Mouse (Mus musculus) liver, adult 2 months (tissue): ENCODE measurements around the gene Pdpk1. TPM values are rescaled to one million over a fixed set of nuclear protein-coding genes. Genes with fewer than 3 reads are reported as not detected.

Experiments used
- DNase-seq: peaks from one replicate; pipeline ENCODE4 v3.0.0-alpha.2; 2011; ENCODE audit warnings: low read depth, low spot score; ENCODE audit errors: extremely low read depth
- H3K27ac ChIP-seq: fragments of 200-500 bp; replicated peaks from 2 replicates; pipeline ENCODE4 v1.5.1; 2012; ENCODE audit warnings: low read depth, mild to moderate bottlenecking, control low read depth, inconsistent platforms, low read length; ENCODE audit not compliant: insufficient read depth
- H3K27me3 ChIP-seq: fragments of 200-500 bp; 2 replicates; pipeline ENCODE4 v1.6.1; 2012; ENCODE audit warnings: mild to moderate bottlenecking, moderate library complexity, low read length, inconsistent platforms; ENCODE audit not compliant: control insufficient read depth, insufficient read depth
- H3K36me3 ChIP-seq: fragments of 200-500 bp; 2 replicates; pipeline ENCODE4 v1.6.1; 2012; ENCODE audit warnings: low read length, inconsistent platforms; ENCODE audit not compliant: control insufficient read depth, insufficient read depth
- H3K4me1 ChIP-seq: fragments of 200-500 bp; 2 replicates; pipeline ENCODE4 v1.6.1; 2011; ENCODE audit warnings: low read length; ENCODE audit not compliant: control insufficient read depth, insufficient read depth
- H3K4me3 ChIP-seq: fragments of 200-500 bp; 2 replicates; pipeline ENCODE4 v1.5.1; 2011; ENCODE audit warnings: low read depth, mild to moderate bottlenecking, control low read depth, low read length, moderate library complexity; ENCODE audit not compliant: insufficient read depth
- H3K79me2 ChIP-seq: fragments of 200-500 bp; 2 replicates; pipeline ENCODE4 v1.6.1; 2012; ENCODE audit warnings: inconsistent platforms, mild to moderate bottlenecking, low read length, moderate library complexity; ENCODE audit not compliant: control insufficient read depth, insufficient read depth
- H3K9ac ChIP-seq: fragments of 200-500 bp; 2 replicates; pipeline ENCODE4 v1.6.1; 2012; ENCODE audit warnings: low read depth, mild to moderate bottlenecking, control low read depth, inconsistent platforms, low read length
- CTCF ChIP-seq: fragments of 200-500 bp; IDR thresholded peaks from 2 replicates; pipeline ENCODE4 v1.5.1; 2011; ENCODE audit warnings: low read depth, low read length, control low read depth
- POLR2A ChIP-seq: fragments of 200-500 bp; IDR thresholded peaks from 2 replicates; pipeline ENCODE4 v1.6.1; 2011; ENCODE audit warnings: low read length, control low read depth; ENCODE audit not compliant: insufficient read depth; ENCODE audit errors: extremely low read depth
- WGBS: fragments of 180-500 bp; shearing (Covaris S2); methylation state at CpG from one replicate; pipeline ENCODE4 v1.1.7; 2018; 5-methylcytosine and 5-hydroxymethylcytosine counted together
- polyA plus RNA-seq: library from polyadenylated mRNA; depleted of rRNA; stranded (reverse); fragments of >200 nt; gene quantifications from 2 replicates; pipeline ENCODE4 v1.2.3, GENCODE M21; 2012
- total RNA-seq: library from RNA; depleted of rRNA; stranded (reverse); fragments of >200 nt; gene quantifications from 2 replicates; pipeline ENCODE4 v1.2.3, GENCODE M21; 2014

The Pdpk1 gene
- total and polyA plus RNA-seq, 2 experiments, result 10.2 to 19.7 TPM

DNA sequence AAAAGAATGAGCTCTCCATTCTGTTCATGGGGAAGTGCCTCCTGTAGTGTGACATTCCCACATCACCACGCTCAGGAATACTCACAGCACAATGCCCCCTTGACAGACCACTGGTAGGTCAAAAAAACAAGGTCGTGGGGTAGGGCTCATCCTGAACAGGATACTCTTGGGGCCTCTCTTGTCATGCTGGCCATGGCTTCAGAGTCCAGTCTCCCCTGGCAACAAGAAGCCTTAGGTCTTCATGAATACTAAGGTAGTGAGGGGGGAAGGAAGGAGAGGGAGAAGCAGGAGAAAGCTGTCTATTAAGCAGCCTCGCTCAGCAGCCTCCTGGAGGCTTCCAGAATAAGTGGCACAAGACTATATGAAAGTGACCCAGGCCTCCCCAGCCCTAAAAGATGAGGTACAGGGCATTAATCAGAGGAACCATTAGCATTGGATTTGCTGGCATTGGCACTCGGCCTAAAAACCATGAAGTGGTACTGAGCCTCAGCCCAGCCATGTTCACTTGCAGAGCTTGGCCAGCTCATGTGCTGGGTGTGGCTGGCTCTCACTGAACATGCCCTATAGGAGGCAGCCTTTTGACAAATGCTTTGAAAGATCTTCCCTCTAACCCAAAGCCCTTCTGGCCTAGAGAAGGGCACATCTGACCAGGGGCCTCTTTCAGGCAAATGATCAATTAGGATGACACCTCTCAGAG is 88.1 kb downstream of the Pdpk1 start:
- no peak overlapping the region for H3K9ac ChIP-seq
- WGBS, result 89% methylated on average over 4 of the region's 4 CpGs
- no peak overlapping the region for H3K27ac ChIP-seq
- H3K4me1 ChIP-seq, result no peaks in the 10 kb centered on the region
- H3K27me3 ChIP-seq, result no peaks in the 10 kb centered on the region
- no peak for DNase-seq
- TF ChIP-seq CTCF (no peak), POLR2A (no peak)
- H3K36me3 ChIP-seq, result no peaks in the 10 kb centered on the region; the same call in 1 of the 2 replicates
- H3K79me2 ChIP-seq, result 0 out of 2 replicates have a peak, but pooled peaks cover 2% of the 10 kb centered on the region
- H3K4me3 ChIP-seq, result no peak overlapping the region

- WGBS, result 90% methylated on average over 5 of the region's 5 CpGs
- H3K4me1 ChIP-seq, result no peaks in the 10 kb centered on the region
- no peaks in the 10 kb centered on the region for H3K79me2 ChIP-seq
- H3K36me3 ChIP-seq, result peaks cover 6% of the 10 kb centered on the region
- no peak for TF ChIP-seq CTCF
- TF ChIP-seq POLR2A, result no peak
- no peaks in the 10 kb centered on the region for H3K27me3 ChIP-seq
- no peak overlapping the region for H3K4me3 ChIP-seq
- H3K9ac ChIP-seq, result no peak overlapping the region
- H3K27ac ChIP-seq, result no peak overlapping the region
- DNase-seq, result no peak
These were observed 92.9 kb downstream of the Pdpk1 start for GRCm38 (mm10) chr17:24057730-24058245.

GRCm38 (mm10) chr17:24056636-24057625 is 93.8 kb downstream of the Pdpk1 start:
- TF ChIP-seq POLR2A (no peak), CTCF (no peak)
- 86% methylated on average over 14 of the region's 14 CpGs for WGBS

DNA sequence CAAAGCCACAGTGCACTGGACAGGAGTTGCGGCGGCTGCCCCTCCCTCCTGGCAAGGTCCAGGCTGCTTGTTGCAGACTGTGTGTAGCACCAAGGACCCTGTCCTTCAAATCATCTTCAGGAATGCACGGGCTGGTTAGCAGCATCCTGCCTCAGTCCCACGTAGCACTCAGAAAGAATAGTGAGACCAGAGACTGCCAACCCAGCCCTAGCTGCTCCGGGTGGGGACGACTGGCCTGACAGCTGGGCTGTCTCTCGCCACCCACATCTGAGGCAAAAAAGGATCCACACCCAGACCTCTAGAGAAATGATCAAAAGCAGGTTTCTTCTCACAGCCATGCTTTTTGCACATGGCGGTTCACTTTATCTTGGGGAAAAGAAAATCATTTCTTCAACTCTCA is 101.7 kb downstream of the Pdpk1 start:
- H3K36me3 ChIP-seq, result peaks cover 4% of the 10 kb centered on the region
- no peak overlapping the region for H3K4me3 ChIP-seq
- no peaks in the 10 kb centered on the region for H3K79me2 ChIP-seq
- no peaks in the 10 kb centered on the region for H3K4me1 ChIP-seq
- no peak for DNase-seq
- no peaks in the 10 kb centered on the region for H3K27me3 ChIP-seq
- no peak overlapping the region for H3K9ac ChIP-seq
- H3K27ac ChIP-seq, result no peak overlapping the region
- WGBS, result 94% methylated on average over 8 of the region's 8 CpGs
- TF ChIP-seq POLR2A (no peak), CTCF (no peak)

More at GRCm38 (mm10) chr17:24056636-24057625, 93.8 kb downstream of the Pdpk1 start:
- Histone ChIP-seq H3K4me1 (no peaks in the 10 kb centered on the region), H3K27ac (no peak overlapping the region), H3K27me3 (no peaks in the 10 kb centered on the region), H3K36me3 (peaks cover 6% of the 10 kb centered on the region), H3K9ac (no peak overlapping the region), H3K4me3 (no peak overlapping the region), H3K79me2 (no peaks in the 10 kb centered on the region)
- no peak for DNase-seq

DNA sequence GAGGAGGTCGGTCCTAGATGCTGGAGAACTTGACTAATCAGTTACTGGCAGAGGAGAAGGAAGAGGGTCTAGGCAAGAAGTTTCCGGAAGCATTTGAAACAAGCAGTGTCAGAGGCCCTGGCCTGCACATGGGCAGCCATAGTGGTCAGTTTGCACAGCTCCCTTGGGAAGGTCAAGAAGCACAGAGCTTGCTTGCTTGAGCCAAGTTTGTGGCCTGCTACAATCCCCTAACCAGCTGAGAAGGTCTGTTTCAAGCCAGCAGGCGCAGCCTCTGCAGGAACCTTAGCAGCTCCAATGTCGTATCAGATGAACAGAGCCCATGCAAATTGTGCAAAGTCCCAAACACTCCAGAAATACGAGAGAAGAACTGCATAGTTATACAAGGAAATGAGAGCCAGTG is 102.7 kb downstream of the Pdpk1 start:
- Histone ChIP-seq H3K27me3 (no peaks in the 10 kb centered on the region), H3K27ac (no peak overlapping the region), H3K36me3 (peaks cover 4% of the 10 kb centered on the region; the same call in 1 of the 2 replicates), H3K4me3 (no peak overlapping the region), H3K79me2 (no peaks in the 10 kb centered on the region), H3K9ac (no peak overlapping the region), H3K4me1 (no peaks in the 10 kb centered on the region)
- WGBS, result 88% methylated on average over 5 of the region's 5 CpGs
- DNase-seq, result no peak
- TF ChIP-seq CTCF, result no peak
- no peak for TF ChIP-seq POLR2A
